Mouse (Mus musculus) hindbrain, postnatal 0 days (tissue): ENCODE results near the gene Htr1b. TPM values are rescaled to one million over a fixed set of nuclear protein-coding genes. Genes with fewer than 3 reads are reported as not detected.

ENCODE experiments used
- ATAC-seq: fragments of 200-750 bp; cut with Nextera tagmentation; 2 replicates; pipeline ENCODE4 v1.8.0; 2017; ENCODE audit warnings: mild to moderate bottlenecking, moderate TSS enrichment, moderate library complexity
- DNase-seq: peaks from one replicate; pipeline ENCODE4 v3.0.0-alpha.2; 2015; ENCODE audit warnings: low spot score
- H3K27ac ChIP-seq: fragments of 300-500 bp; sonication (generic); 2 replicates; pipeline ENCODE4 v1.5.1; 2014; ENCODE audit warnings: mild to moderate bottlenecking
- H3K27me3 ChIP-seq: fragments of 300-500 bp; sonication (generic); 2 replicates; pipeline ENCODE4 v1.6.1; 2014; ENCODE audit warnings: low read length, mixed read lengths; ENCODE audit not compliant: insufficient read depth
- H3K36me3 ChIP-seq: fragments of 300-500 bp; sonication (generic); 2 replicates; pipeline ENCODE4 v1.6.1; 2014; ENCODE audit warnings: low read length, mixed read lengths; ENCODE audit not compliant: insufficient read depth
- H3K4me1 ChIP-seq: fragments of 300-500 bp; sonication (generic); 2 replicates; pipeline ENCODE4 v1.6.1; 2014; ENCODE audit warnings: antibody characterized with exemption, low read length, mixed read lengths; ENCODE audit not compliant: insufficient read depth
- H3K4me2 ChIP-seq: fragments of 300-500 bp; sonication (generic); 2 replicates; pipeline ENCODE4 v1.6.1; 2014; ENCODE audit warnings: low read depth, mild to moderate bottlenecking, low read length, moderate library complexity, mixed read lengths
- H3K4me3 ChIP-seq: fragments of 300-500 bp; sonication (generic); 2 replicates; pipeline ENCODE4 v1.5.1; 2014; ENCODE audit warnings: low read length
- H3K9ac ChIP-seq: fragments of 300-500 bp; sonication (generic); replicated peaks from 2 replicates; pipeline ENCODE4 v1.6.1; 2014; ENCODE audit warnings: mild to moderate bottlenecking, low read length, moderate library complexity, mixed read lengths
- H3K9me3 ChIP-seq: fragments of 300-500 bp; sonication (generic); 2 replicates; pipeline ENCODE4 v1.6.1; 2016; ENCODE audit warnings: low read length, mixed read lengths
- CTCF ChIP-seq: IDR thresholded peaks from 2 replicates; pipeline ENCODE4 v1.5.1; 2016; ENCODE audit warnings: antibody characterized with exemption, control low read depth, low read depth
- WGBS: fragments of 180-500 bp; shearing (Covaris S2); extraction: QIAGEN DNeasy Blood & Tissue Kit; methylation state at CpG from one replicate; pipeline ENCODE4 v1.1.7; 2014; 5-methylcytosine and 5-hydroxymethylcytosine counted together
- polyA plus RNA-seq: library from polyadenylated mRNA; unstranded; fragments of >200 nt; fragmentation: Nextera tagmentation; extraction: Ambion mirVana; gene quantifications from 2 replicates; pipeline ENCODE4 v1.2.1, GENCODE M21; 2015
- total RNA-seq: library from RNA; depleted of rRNA; stranded (reverse); fragments of >200 nt; gene quantifications from 2 replicates; pipeline ENCODE4 v1.2.3, GENCODE M21; 2014; rRNA removed

The Htr1b gene
- 25.6 and 30.4 TPM in 2 replicates for total RNA-seq
- 5.0 and 5.3 TPM in 2 replicates for polyA plus RNA-seq

DNA sequence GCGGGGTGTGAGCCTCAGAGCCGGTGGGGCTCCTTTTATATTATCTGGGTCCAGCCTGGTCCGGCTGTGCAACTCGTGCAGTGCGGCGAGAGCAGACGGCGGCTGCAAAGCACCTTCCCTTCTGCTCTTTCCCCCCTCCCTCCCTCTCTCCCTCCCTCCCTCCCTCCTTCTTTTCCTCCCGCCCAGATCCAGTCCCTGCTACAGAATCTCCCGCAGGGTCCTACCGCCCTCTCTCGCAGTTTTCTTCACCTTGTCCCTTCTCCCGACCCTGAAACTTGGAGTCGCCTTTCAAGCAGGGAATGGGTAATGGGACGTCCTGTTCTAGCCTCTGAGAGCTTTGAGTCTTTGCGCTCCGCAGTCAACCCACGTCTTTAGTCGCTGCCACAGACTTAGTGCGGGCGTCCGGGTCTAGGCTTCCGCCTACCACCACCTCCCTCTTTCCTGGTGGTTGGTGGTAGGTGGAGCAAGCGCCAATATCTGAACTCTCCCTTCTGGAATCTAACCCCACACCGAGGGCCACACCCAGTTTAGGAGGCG lies at the start of gene Htr1b:
Gene Htr1b, minus strand, starts transcription at position 392 of the 537 bp plus-strand sequence.
- 0 out of 2 replicates have a peak, but pooled peaks have one; percentile 4 for TF ChIP-seq CTCF
- Histone ChIP-seq H3K27me3 (0 out of 2 replicates have a peak, but pooled peaks cover 4% of the 10 kb centered on the region), H3K4me1 (0 out of 2 replicates have a peak, but pooled peaks cover 5% of the 10 kb centered on the region), H3K4me3 (peak within 1 kb of the TSS; percentile 68), H3K4me2 (peak within 1 kb of the TSS; percentile 99), H3K9ac (peak within 1 kb of the TSS; percentile 62), H3K36me3 (no peaks in the 10 kb centered on the region), H3K27ac (peak within 1 kb of the TSS; percentile 76), H3K9me3 (no peaks in the 10 kb centered on the region)
- WGBS = 0% methylated on average over 25 of the region's 26 CpGs
- peak; percentile 72 for DNase-seq
- peak; percentile 84 for ATAC-seq

DNA sequence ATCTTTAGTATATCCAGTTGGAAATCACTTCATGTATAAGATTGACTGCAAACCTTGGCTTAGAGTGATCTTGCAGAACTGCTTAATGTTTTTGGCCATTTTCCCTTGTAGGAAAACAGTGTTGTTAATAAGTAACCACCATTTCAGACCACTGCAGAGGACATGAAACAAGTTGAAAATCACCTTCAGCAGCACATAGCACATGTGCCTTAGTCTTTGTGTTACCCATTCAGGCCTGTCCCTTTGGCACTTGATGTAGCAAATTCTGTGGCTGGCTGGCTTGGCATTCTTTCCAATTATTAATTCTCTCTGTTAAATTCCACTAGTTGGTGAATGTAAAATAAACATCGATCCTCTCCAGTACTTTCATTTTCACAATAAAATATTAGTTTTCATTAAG lies 43.1 kb upstream of the Htr1b start:
- Histone ChIP-seq H3K9ac (no peak overlapping the region), H3K4me1 (no peaks in the 10 kb centered on the region), H3K27ac (no peak overlapping the region), H3K4me3 (no peak overlapping the region), H3K4me2 (no peak overlapping the region), H3K9me3 (no peaks in the 10 kb centered on the region), H3K36me3 (no peaks in the 10 kb centered on the region), H3K27me3 (no peaks in the 10 kb centered on the region)
- DNase-seq (no peak), ATAC-seq (no peak)
- 87% methylated on average over 1 of the region's 1 CpGs for WGBS
- TF ChIP-seq CTCF = no peak

DNA sequence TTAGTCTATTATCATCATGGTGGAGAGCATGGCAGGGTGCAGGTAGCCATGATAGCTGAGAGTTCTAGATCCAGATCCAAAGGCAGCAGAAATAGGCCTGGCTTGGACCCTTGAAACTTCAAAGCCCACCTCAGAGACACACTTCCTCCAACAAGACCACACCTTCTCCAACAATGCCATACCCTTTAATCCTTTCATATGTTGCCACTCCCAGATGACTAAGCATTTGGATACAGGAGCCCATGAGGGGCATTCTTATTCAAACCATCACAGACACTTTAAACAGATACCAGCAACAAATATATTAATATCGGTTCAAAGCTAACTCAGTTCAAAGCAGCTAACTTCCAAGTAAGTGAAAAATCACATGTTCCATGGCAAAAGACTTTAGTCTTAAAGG lies 3.9 kb upstream of the Htr1b start:
- 96% methylated on average over 1 of the region's 1 CpGs for WGBS
- no peak for TF ChIP-seq CTCF
- H3K27me3 ChIP-seq = 0 out of 2 replicates have a peak, but pooled peaks cover 4% of the 10 kb centered on the region
- H3K4me2 ChIP-seq = no peak overlapping the region
- no peaks in the 10 kb centered on the region for H3K9me3 ChIP-seq
- ATAC-seq = no peak
- no peaks in the 10 kb centered on the region for H3K36me3 ChIP-seq
- no peak overlapping the region for H3K27ac ChIP-seq
- H3K4me3 ChIP-seq = no peak overlapping the region
- no peak overlapping the region for H3K9ac ChIP-seq
- 0 out of 2 replicates have a peak, but pooled peaks cover 5% of the 10 kb centered on the region for H3K4me1 ChIP-seq
- no peak for DNase-seq

- Histone ChIP-seq H3K4me1 (0 out of 2 replicates have a peak, but pooled peaks cover 5% of the 10 kb centered on the region), H3K4me2 (peak overlapping the region; percentile 99), H3K4me3 (peak overlapping the region; percentile 68), H3K36me3 (no peaks in the 10 kb centered on the region), H3K27ac (no peak overlapping the region), H3K9ac (no peak overlapping the region), H3K27me3 (0 out of 2 replicates have a peak, but pooled peaks cover 4% of the 10 kb centered on the region), H3K9me3 (no peaks in the 10 kb centered on the region)
- TF ChIP-seq CTCF = peak; percentile 82
- peak; percentile 75 for DNase-seq
- ATAC-seq = peak; percentile 36; the same call in 1 of the 2 replicates
- WGBS = 15% methylated on average over 8 of the region's 8 CpGs
Observed at GRCm38 (mm10) chr9:81635109-81635508, 1.5 kb upstream of the Htr1b start.

- WGBS = 2% methylated on average over 10 of the region's 10 CpGs
- H3K9ac ChIP-seq = peak overlapping the region; percentile 62; the same call in 1 of the 2 replicates
- H3K9me3 ChIP-seq = no peaks in the 10 kb centered on the region
- 0 out of 2 replicates have a peak, but pooled peaks cover 5% of the 10 kb centered on the region for H3K4me1 ChIP-seq
- peak; percentile 42 for TF ChIP-seq CTCF
- peak; percentile 35 for DNase-seq
- no peak for ATAC-seq
- peak overlapping the region; percentile 99 for H3K4me2 ChIP-seq
- peak overlapping the region; percentile 68 for H3K4me3 ChIP-seq
- no peak overlapping the region for H3K27ac ChIP-seq
- 0 out of 2 replicates have a peak, but pooled peaks cover 4% of the 10 kb centered on the region for H3K27me3 ChIP-seq
- no peaks in the 10 kb centered on the region for H3K36me3 ChIP-seq
Observed at GRCm38 (mm10) chr9:81634163-81634562, 535 bp upstream of the Htr1b start.

- H3K4me2 ChIP-seq = peak overlapping the region; percentile 99
- peak; percentile 53 for DNase-seq
- ATAC-seq = peak; percentile 66
Observed at GRCm38 (mm10) chr9:81632736-81633436, 742 bp downstream of the Htr1b start.

More at GRCm38 (mm10) chr9:81632736-81633436, 742 bp downstream of the Htr1b start:
- H3K4me1 ChIP-seq = 0 out of 2 replicates have a peak, but pooled peaks cover 5% of the 10 kb centered on the region
- 0 out of 2 replicates have a peak, but pooled peaks cover 4% of the 10 kb centered on the region for H3K27me3 ChIP-seq
- peak overlapping the region; percentile 68 for H3K4me3 ChIP-seq
- no peak for TF ChIP-seq CTCF
- H3K36me3 ChIP-seq = no peaks in the 10 kb centered on the region
- WGBS = under 1% methylated on average over 46 of the region's 47 CpGs
- H3K9ac ChIP-seq = peak overlapping the region; percentile 62
- no peaks in the 10 kb centered on the region for H3K9me3 ChIP-seq
- H3K27ac ChIP-seq = peak overlapping the region; percentile 76
